Mouse (Mus musculus): ENCODE results near the gene Phactr1.

The Phactr1 gene

GRCm38 (mm10) chr13:42680391-42680994, at the start of gene Phactr1:
Phactr1 (plus strand) TSS chr13:42680623.
- no peak for DNase-seq (ENCODE audit: low spot score in 2 of 2)

GRCm38 (mm10) chr13:42634908-42635307, 45.5 kb upstream of the Phactr1 start:
- DNase-seq (ENCODE audit: low spot score in 2 of 2) = no peak

GRCm38 (mm10) chr13:42650228-42650627, 30.2 kb upstream of the Phactr1 start:
- peak in 1 of 2 experiments; percentile 20 for DNase-seq (ENCODE audit: low spot score in 2 of 2)

DNA sequence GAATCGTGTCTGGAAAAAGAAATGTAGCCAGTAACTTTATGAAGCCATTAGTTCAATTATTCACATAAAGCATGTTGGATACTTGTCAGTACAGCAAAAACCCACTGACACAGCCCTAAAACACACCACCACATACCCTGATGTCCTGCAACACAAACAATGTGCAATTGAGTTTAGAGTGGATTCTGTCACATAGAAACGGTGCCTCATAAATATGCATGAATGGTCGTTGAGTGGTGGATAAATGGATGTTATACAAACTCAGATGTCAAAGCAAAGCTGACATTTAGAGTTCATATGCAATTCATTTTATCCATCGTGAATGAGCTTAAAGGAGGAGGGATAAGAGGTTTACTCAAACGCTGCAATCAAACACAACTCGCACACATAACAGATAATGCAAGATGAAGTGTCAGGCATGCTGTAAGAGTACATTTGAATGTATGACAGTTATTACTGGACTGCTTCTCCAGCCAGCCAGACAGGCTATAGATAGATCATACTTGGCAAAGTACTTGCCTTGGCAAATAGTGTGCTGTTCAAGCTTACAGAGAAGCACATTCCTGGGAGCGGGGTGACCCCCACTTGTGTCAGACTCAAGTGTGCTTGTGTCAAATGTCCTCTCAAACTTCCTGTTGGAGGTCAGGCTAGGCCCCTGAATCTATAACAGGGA, 23.6 kb upstream of the Phactr1 start:
- no peak for DNase-seq (ENCODE audit: low spot score in 2 of 2)

DNA sequence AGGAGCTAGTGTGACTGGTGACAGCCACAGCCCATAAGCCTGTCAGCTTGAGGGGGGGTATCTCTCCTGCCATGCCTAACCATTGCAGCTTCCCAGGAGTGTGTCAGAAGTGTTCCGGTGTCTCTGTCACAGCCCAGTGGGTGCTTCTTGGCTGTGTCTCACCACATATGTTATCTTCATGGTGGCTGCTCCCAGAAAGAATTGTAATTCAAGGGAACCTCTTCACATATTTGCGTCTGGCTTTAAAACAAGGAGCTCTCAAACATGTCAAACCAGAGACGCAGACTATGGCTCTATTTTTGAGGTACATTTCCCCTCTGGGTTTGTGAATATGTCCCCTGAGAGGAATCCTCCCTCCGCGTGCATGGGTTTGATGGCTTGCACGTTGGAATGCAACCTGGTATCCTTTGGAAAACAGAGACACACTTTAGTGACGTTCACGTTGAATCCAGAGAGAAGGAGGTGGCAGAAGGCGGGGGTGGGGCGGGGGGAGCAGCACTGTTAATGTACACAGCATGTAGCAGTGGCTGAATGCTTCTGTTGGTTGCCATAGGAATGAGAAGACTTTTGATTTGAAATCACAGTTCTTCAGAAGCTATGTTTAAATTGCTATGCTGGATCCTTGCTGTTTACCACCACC, 8.7 kb upstream of the Phactr1 start:
- DNase-seq (ENCODE audit: low spot score in 2 of 2) = peak; percentile 57 to 66

GRCm38 (mm10) chr13:42681299-42681698, 876 bp downstream of the Phactr1 start:
- DNase-seq (ENCODE audit: low spot score in 2 of 2) = peak in 1 of 2 experiments; percentile 75

DNA sequence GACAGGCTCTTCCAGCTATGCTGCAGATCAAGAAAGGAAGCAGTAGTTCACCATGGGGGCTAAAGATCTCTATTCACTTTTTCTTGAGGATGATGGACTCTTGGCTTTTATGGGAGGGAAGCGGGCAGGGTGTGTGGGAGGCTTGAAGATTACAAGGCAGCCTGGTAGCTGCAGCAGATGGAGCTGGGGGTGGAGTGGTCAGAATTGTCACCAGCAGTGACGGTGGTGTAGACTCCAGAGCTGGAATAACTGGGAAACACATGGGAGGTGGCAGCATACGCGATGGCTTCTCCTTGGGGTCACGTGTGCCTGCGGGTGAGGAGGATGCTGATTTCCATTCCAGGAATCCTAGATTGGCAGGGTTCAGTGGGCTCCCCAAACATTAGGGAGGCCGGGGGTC, 3.8 kb downstream of the Phactr1 start:
- peak; percentile 89 to 93 for DNase-seq (ENCODE audit: low spot score in 2 of 2)

DNA sequence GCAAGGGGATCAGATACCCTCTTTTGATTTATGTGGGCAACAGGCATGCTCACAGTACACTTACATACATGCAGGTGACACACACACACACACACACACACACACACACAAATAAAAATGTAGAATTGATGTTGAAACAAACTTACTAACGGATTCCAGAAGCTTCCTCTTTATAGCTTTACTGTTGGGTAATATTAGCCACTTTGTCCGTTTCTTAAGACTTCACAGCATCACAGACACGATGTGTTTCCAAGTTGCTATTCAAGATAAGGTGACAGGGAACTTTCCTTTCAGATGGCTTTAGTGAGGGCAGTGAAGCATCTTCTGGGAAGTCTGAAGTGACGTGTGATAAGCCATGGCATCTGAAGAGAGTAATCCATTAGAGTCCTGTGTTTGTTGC, 11.8 kb downstream of the Phactr1 start:
- no peak for DNase-seq (ENCODE audit: low spot score in 2 of 2)

GRCm38 (mm10) chr13:42696641-42697040, 16.2 kb downstream of the Phactr1 start:
- peak; percentile 83 to 87 for DNase-seq (ENCODE audit: low spot score in 2 of 2)

GRCm38 (mm10) chr13:42709148-42709547, 28.7 kb downstream of the Phactr1 start:
- no peak for DNase-seq (ENCODE audit: low spot score in 2 of 2)

- no peak for DNase-seq (ENCODE audit: low spot score in 2 of 2)
These were observed 29.3 kb downstream of the Phactr1 start for GRCm38 (mm10) chr13:42709611-42710331.

DNA sequence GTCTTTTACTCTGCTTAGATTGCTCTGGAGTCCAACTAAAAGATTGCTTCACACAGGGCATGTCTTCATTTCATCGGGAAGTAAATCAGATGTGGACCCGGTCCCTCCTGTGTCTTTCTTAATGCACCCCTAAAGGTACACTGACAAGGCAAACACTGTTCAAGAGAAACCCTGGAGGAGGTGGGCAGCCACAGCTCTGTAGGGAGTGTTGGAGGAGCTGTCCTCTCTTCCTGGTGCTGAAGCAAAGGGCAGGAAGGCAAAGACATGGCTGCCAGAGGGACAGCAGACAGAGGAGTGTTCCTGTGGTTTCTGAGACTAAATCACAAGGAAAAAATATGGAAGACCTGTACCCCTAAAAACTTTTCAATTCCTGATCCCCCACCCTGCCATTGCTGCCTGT, 31.1 kb downstream of the Phactr1 start:
- no peak for DNase-seq (ENCODE audit: low spot score in 2 of 2)

DNA sequence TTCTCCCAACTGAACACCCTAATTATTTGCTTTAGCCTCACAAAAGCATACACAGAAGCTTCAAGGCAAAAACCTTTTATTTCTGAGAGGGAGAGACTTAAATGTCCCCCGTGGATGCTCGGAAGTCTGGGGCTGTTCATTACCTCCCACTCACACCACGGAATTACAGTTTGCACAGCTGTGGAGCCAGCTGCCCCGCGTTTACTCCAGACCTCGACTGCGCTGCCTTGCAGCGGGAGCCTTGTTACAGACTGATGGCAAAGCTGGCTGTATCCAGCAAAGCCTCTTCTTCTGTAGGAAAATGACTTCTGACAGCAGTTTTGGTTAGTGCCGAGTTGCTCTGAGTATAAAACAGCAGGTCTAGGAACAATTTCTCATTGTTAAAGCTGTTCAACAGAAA, 39.0 kb downstream of the Phactr1 start:
- DNase-seq (ENCODE audit: low spot score in 2 of 2) = peak in 1 of 2 experiments; percentile 42

- no peak for DNase-seq (ENCODE audit: low spot score in 2 of 2)
These were observed 39.7 kb downstream of the Phactr1 start for GRCm38 (mm10) chr13:42720135-42720534.

DNA sequence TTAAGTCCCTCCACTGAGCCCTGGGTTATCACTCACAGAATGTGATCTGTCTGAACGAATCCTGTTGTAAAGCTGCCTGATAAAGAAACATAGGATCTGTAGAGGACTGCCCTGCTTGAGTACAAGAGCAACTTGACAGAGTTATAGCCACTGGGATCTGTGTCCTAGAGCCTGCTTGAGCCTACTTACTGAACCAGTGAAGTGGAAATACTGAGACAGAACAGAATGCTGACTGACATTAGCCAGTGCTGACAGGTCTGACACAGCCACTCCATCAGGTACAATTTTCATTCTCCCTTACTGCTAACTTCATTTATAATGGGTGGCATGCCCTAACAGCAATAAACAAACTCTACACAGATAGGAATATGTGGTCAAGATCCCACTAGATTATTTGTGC, 40.2 kb downstream of the Phactr1 start:
- no peak for DNase-seq (ENCODE audit: low spot score in 2 of 2)

DNA sequence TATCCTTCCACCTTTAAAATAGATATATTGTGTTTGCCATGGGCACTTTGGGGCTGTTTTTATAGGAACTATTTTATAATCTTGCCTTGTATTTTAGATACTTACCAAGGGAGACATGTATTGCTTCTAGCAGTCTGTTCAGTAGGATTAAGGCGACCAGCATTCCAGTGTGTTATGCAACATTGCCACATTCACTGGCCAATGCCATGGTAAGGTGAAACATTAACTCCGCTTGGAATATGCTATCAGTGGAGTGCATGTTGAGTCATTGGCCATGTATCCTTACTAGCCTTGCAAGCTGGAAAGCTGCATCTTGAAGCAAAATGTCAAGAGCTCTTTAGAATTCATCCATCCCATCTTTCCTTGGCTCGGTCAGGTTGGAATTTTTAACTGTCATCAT, 43.6 kb downstream of the Phactr1 start:
- no peak for DNase-seq (ENCODE audit: low spot score in 2 of 2)

DNA sequence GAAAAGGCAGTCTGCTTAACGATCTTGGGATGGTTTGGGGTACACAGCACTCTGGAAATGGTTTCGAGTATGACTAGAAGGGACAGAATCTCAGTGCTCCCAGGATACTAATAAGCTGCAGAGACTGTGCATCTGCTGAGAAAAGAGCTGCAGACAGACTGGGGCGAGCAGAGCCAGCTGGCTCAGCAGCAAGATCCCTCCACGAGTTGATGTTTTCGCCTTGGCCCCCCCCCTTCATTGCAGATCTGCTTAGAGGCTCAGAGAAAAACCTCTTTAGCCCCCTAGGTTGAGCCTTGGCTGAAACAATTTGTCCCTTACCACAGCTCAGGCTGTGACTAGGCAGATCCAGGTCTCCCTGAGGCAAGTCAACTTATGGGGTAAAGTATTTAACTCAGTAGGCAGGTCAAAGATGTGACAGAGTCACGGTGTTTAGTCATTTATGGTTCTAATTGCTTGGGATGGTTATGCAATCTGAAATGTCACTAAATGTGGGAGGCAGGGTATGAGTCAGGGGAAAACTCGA, 45.3 kb downstream of the Phactr1 start:
- DNase-seq (ENCODE audit: low spot score in 2 of 2) = peak in 1 of 2 experiments; percentile 31

- no peak for DNase-seq (ENCODE audit: low spot score in 2 of 2)
These were observed 57.1 kb downstream of the Phactr1 start for GRCm38 (mm10) chr13:42737486-42737885.

DNA sequence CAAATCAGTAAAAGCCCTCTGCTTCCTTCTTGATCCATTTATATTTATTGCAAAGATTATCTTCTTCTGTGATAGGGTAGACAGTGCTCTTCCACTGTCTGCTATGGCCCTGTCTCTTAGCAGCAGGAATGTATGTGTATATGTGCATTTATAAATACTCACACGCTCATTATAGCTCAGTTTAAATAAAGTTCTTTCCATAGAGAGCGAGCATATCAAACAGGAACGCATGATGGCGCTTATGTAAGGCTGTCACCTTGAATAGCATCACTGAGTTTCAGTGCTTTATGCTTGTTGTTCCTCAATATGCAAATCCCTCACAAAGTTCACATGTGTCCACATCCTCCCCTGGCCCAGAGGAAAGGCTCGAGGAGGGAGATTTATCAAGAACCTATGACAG, 57.7 kb downstream of the Phactr1 start:
- peak in 1 of 2 experiments; percentile 35 for DNase-seq (ENCODE audit: low spot score in 2 of 2)

- DNase-seq (ENCODE audit: low spot score in 2 of 2) = no peak
These were observed 61.8 kb downstream of the Phactr1 start for GRCm38 (mm10) chr13:42742226-42742625.

- peak in 1 of 2 experiments; percentile 55 for DNase-seq (ENCODE audit: low spot score in 2 of 2)
These were observed 64.0 kb downstream of the Phactr1 start for GRCm38 (mm10) chr13:42744467-42744866.
